Mouse (Mus musculus): ENCODE measurements around the gene Mdm2. TPM values are rescaled to one million over a fixed set of nuclear protein-coding genes. Genes with fewer than 3 reads are reported as not detected.

The Mdm2 gene
- total RNA-seq, 2 experiments from 2014 or later: 49.3 to 53.1 TPM

GRCm38 (mm10) chr10:117652930-117653778 is 57.4 kb downstream of the Mdm2 start:
- DNase-seq (ENCODE audit: low spot score): no peak
- intact Hi-C loops (cut with DNase I): no loop called here

GRCm38 (mm10) chr10:117652378-117652774 is 58.2 kb downstream of the Mdm2 start:
- DNase-seq (ENCODE audit: low spot score): no peak
- intact Hi-C loops (cut with DNase I): no loop called here

DNA sequence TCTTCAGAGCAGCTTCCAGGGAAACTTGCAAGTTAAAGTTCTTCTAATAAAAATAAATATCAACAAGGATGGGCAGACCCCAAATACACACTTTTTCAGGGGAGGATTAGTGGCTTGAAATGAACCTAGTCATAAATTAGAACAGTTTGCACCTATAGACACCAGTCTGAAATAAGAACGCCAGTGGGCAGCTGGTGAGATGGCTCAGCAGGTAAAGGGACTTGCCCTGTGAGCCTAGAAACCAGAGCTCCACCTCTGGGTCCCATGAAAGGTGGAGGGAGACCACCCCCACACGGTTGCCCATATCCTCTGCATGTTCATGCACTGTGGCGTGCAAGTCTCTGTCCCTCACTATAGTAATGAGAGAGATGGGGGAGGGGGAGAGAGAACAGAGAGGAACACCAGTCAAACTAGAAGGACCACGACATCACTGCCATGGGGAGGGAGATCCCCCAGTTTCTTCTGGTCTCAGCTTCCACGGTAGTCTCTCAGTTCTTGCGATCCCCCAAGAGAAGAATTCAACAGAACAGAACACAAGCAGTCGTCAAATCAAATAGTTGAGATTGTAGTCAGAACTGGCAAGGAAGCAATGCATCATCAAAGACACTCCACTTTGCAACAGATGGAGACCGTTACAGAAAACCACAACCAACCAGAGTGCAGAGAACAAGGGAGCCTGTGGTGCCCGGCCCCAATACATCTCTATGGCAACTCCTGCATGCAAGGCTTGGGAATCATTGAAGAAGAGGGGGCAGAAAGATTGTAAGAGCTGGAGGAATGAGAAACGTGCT is 58.8 kb downstream of the Mdm2 start:
- intact Hi-C loops (cut with DNase I): no loop called here
- DNase-seq (ENCODE audit: low spot score): no peak

DNA sequence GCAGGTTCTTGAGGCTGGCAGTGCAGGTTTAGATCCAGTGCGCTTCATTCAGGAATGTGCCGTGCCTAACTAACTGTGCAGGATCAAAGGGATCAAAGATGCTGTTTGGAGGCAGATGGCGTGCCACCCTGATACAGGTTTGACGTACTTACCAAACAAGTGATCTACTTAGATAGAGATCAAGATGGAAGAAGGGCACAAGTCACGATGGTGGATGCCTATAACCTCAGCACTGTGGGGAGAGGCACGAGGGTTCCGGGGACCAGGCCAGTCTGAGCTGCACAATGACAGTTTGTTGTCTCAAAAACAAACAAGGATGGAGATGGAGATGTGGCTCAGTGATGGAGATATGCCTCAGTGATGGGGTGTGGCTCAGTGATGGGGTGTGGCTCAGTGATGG is 59.8 kb downstream of the Mdm2 start:
- DNase-seq (ENCODE audit: low spot score): no peak
- intact Hi-C loops (cut with DNase I): no loop called here

DNA sequence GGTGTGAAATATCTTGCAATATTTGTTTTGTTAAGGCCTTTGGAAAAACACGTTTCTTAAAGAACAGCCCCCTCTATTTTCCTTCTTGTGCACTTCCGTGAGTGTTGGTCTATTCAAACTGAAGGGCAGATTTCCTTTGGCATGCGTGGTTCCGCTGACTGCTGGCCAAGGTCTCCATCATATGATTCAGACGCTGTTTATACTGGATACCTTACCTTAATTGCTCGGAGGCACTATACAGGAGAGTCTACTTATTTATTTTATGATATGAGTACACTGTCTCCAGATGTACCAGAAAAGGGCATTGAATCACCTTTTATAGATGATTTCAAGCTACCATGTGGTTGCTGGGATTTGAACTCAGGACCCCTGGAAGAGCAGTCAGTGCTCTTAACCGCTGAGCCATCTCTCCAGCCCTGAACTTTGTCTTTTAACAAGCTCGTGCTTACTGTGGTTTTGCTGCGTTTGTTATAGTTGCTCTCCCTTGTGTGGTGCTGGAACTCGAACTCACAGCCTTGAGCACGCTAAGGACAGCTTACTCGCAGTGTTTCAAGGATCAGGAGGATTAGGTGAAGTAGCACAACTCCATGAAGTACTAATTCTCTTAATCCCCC is 60.4 kb downstream of the Mdm2 start:
- intact Hi-C loops (cut with DNase I): no loop called here
- no peak for DNase-seq (ENCODE audit: low spot score)

DNA sequence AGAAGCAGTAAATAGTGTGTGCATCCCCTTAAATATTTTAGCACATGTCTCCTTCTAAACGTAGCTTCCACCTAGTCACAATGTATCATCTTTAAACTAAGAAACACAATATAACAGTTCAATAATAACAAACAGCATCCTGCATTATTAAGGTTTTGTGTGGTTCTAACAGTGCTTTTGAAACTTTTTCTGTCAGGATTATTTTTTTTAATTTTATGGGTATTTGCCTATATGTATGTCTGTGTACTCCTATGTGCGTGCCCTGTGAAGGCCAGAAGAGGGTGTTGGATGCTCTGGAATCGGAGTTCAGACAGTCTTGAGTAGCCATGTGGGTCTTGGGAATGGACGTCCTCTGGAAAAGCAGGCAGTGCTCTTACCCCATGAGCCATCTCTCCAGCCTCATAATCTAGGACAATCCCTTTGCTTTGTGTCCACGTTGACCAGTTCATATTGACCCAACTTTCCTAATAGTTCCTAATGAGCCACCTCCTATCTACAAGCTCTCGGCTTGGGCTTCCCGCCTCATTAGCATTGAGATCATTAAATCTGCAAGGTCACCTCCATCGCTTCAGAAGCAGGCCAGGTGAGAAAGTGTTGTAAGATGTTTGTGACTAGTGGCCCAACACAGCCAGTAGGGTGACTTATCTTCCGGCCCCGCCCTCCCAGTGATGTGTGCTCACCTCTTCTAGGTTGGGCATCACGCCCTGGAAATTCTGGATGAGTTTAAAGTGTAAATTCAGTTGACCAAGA is 61.1 kb downstream of the Mdm2 start:
- DNase-seq (ENCODE audit: low spot score): no peak
- intact Hi-C loops (cut with DNase I): no loop called here

DNA sequence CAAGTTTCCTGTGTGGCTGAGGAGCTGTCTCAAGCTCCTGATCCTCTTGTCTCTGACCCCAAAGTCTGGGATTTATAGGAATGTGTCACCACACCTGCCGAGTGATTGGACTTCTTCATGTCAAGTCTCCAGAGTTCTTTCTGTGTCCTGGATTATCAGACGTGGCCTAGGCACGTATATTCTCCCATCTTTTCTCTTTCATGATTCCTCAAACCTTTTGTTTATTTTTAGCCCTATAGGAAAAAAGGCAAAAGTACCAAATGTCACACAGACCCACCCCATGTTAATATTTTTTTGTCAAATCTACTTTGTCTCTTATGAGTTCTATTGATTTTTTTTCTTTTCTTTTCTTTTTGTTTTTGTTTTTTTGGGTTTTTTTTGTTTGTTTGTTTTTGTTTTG is 61.9 kb downstream of the Mdm2 start:
- intact Hi-C loops (cut with DNase I): no loop called here

GRCm38 (mm10) chr10:117647964-117648472 is 62.5 kb downstream of the Mdm2 start:
- intact Hi-C loops (cut with DNase I): no loop called here

More for the DNA sequence above, 61.9 kb downstream of the Mdm2 start:
- DNase-seq (ENCODE audit: low spot score): no peak

GRCm38 (mm10) chr10:117647158-117647505 is 63.4 kb downstream of the Mdm2 start:
- DNase-seq (ENCODE audit: low spot score): no peak
- intact Hi-C loops (cut with DNase I): no loop called here

More at GRCm38 (mm10) chr10:117647964-117648472, 62.5 kb downstream of the Mdm2 start:
- DNase-seq (ENCODE audit: low spot score): no peak

DNA sequence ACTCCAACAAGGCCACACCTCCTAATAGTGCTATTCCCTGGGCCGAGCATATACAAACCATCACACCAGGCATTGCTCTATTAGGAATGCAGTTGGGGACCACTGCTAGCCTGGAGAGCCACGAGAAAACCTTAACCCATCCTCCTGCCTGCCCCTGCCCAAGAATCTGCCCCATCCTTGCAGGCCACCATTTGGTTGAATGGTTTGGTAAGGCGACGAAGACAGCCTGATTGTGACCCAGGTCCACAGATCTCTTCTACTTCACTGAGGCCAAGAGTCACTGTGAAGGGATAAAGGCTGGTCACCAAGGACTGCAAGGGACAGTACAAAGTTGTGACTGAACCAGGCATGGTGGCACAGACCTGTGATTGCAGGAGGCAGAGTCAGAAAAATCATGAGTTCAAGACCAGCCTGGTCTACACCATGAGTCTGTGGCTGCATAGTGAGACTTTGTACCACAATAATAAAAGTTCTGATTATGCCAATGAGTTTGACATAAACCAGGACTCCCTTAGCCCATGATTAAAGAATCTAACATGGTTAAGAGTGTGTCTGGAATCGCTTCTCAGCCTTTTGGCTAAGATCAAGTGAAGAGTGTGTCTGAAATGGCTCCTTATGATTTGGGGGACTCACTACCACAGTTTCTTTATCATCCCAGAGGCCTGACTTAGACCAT is 63.9 kb downstream of the Mdm2 start:
- intact Hi-C loops (cut with DNase I): no loop called here
- DNase-seq (ENCODE audit: low spot score): no peak

GRCm38 (mm10) chr10:117645487-117645964 is 65.0 kb downstream of the Mdm2 start:
- no peak for DNase-seq (ENCODE audit: low spot score)
- intact Hi-C loops (cut with DNase I): no loop called here

DNA sequence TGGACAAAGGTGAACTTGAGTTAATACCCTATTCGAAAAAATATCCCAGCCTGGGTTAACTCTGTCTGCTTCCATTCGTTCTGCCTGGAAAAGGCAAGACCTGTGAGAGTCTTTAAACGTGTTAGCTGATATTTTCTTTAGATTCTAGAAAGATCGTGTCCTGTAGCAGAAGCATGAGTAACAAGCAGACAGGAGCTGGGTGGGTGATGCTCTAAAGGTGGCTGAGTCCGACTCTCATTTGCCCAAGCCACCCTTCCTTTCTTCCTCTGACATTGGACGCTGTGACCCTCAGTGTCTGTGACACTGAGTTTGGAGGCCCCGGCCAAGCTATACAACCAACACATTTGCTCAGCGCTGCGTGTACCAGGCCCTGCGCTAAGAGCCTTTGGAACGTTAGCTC is 65.7 kb downstream of the Mdm2 start:
- DNase-seq (ENCODE audit: low spot score): no peak
- intact Hi-C loops (cut with DNase I): no loop called here

- no peak for DNase-seq (ENCODE audit: low spot score)
- intact Hi-C loops (cut with DNase I): no loop called here
Measured at GRCm38 (mm10) chr10:117644429-117644748, 66.2 kb downstream of the Mdm2 start.

DNA sequence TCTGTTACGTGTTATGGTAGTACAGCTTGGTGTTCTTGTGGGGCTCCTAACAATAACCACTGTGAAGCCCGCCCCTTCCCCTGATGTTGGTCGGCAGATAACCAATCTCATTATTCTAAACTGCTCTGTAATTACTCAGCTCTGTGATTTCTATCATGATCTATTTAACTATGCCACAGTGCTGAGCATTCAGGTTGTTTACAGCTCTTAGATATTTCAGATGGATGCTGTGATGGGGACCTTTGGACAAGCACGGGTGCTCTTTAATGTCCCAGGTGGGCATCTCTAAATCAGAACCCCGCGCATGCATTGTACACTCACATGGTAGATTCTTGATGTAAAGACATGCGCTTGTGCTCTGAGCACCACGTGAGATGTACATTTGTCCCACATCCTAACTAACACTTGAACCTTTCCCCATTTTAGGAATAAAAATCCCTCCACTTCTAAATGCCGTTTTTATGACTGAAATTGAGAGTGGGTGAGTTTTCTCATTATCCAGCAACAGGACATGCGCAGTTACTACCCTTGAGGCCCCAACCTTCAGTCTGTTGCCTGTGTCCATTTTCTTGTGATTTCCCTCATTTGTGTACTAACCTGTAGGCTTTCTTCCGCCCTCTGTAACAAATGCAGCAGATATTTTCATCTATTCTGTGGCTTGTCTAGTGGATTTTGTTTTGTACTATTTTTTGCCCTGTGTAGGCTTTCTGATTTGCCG is 66.7 kb downstream of the Mdm2 start:
- DNase-seq (ENCODE audit: low spot score): no peak

DNA sequence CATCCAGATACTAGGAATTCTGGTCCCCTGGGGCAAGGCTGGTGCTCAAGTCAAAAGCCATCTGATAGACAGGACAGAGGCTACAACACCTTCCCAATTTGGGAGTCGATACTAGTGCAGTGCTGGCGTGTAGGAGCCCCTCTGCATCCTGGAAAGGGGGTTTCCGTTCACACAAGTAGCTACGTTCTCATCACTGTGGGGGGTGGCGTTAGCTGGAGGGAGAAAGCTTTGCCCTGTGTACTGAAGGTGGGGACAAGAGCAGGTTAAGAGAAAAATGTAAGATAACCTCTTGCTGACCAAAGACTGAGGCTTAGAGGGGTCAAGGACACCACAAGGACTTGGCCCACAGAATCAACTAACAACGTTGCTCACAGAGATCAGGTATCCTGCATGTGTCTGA is 67.3 kb downstream of the Mdm2 start:
- intact Hi-C loops (cut with DNase I): no loop called here
- DNase-seq (ENCODE audit: low spot score): no peak

More for the DNA sequence above, 66.7 kb downstream of the Mdm2 start:
- intact Hi-C loops (cut with DNase I): no loop called here

DNA sequence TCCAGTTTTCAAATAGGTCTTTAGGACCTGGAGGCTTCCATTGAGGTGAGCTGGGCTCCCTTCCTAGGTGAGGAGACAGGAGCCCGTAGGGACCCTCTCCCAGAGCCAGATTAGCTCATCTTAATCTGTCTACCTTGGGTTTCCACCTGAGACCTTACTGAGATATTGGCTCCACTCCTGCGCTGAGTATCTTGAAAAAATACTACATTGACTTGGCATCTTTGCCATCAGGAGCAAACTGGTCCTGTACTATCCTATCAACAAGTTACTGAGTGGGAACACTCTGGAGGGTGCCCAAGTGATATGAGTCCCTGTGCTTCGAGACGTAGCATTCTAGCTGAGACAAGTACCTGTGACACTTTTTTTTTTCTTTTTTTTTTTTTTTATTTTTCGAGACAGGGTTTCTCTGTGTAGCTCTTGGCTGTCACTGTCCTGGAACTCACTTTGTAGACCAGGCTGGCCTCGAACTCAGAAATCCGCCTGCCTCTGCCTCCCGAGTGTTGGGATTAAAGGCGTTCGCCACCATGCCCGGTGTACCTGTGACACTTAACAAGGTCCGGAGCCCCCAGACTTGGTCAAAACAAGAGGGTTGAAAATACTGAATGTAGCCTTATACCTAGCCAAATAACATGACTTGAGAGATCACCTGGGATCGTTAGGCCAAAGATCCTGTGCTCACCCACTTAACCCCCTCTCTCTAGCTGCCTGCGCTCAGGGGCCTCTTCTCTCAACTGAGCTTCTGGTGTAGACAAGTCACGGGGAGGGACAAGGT is 67.9 kb downstream of the Mdm2 start:
- intact Hi-C loops (cut with DNase I): no loop called here
- no peak for DNase-seq (ENCODE audit: low spot score)

DNA sequence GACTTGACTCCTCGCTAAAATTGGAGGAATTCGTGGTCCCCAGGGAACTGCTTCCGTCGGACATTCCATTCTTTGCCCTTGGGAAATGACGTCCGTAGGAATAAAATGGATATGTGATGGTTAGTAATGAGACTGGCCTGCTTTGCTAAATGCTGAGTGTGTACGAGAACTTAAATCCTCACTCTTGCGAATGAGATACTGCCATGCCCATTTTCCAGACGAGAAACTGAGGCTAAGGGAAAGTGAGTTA is 68.4 kb downstream of the Mdm2 start:
- no peak for DNase-seq (ENCODE audit: low spot score)

GRCm38 (mm10) chr10:117641400-117642200 is 69.0 kb downstream of the Mdm2 start:
- DNase-seq (ENCODE audit: low spot score): no peak
- intact Hi-C loops (cut with DNase I): no loop called here

More for the DNA sequence above, 68.4 kb downstream of the Mdm2 start:
- intact Hi-C loops (cut with DNase I): no loop called here
